Mouse (Mus musculus) limb, embryonic 13.5 days (tissue): ENCODE measurements around the gene Socs2. TPM values are rescaled to one million over a fixed set of nuclear protein-coding genes. Genes with fewer than 3 reads are reported as not detected.
A peak's percentile ranks its signal among the peaks of the same experiment; 100 is the strongest.

Experiments used
- ATAC-seq: fragments of 200-750 bp; cut with Nextera tagmentation; 2 replicates; pipeline ENCODE4 v1.8.0; 2017; ENCODE audit warnings: low read depth, moderate number of reproducible peaks, moderate TSS enrichment; ENCODE audit not compliant: low FRiP score
- H3K27ac ChIP-seq: fragments of 300-500 bp; sonication (generic); 2 replicates; pipeline ENCODE4 v1.5.1; 2015; ENCODE audit warnings: inconsistent platforms, mild to moderate bottlenecking, moderate library complexity
- H3K27me3 ChIP-seq: fragments of 300-500 bp; sonication (generic); 2 replicates; pipeline ENCODE4 v1.6.1; 2015; ENCODE audit warnings: mild to moderate bottlenecking, inconsistent platforms
- H3K36me3 ChIP-seq: fragments of 300-500 bp; sonication (generic); 2 replicates; pipeline ENCODE4 v1.6.1; 2015; ENCODE audit warnings: inconsistent platforms, mild to moderate bottlenecking, moderate library complexity
- H3K4me1 ChIP-seq: fragments of 300-500 bp; sonication (generic); 2 replicates; pipeline ENCODE4 v1.6.1; 2015; ENCODE audit warnings: inconsistent platforms
- H3K4me2 ChIP-seq: fragments of 300-500 bp; sonication (generic); replicated peaks from 2 replicates; pipeline ENCODE4 v1.6.1; 2015; ENCODE audit warnings: inconsistent platforms, mild to moderate bottlenecking, moderate library complexity
- H3K4me3 ChIP-seq: fragments of 300-500 bp; sonication (generic); 2 replicates; pipeline ENCODE4 v1.5.1; 2015; ENCODE audit warnings: moderate library complexity, mild to moderate bottlenecking, inconsistent platforms
- H3K9ac ChIP-seq: fragments of 300-500 bp; sonication (generic); 2 replicates; pipeline ENCODE4 v1.6.1; 2015; ENCODE audit warnings: mild to moderate bottlenecking, inconsistent platforms
- H3K9me3 ChIP-seq: fragments of 300-500 bp; sonication (generic); 2 replicates; pipeline ENCODE4 v1.6.1; 2016; ENCODE audit warnings: inconsistent platforms
- WGBS: fragments of 180-500 bp; shearing (Covaris S2); methylation state at CpG from one replicate; pipeline ENCODE4 v1.1.7; 2015; 5-methylcytosine and 5-hydroxymethylcytosine counted together
- polyA plus RNA-seq: library from polyadenylated mRNA; unstranded; fragments of >200 nt; fragmentation: Nextera tagmentation; extraction: Ambion mirVana; gene quantifications from 2 replicates; pipeline ENCODE4 v1.2.1, GENCODE M21; 2015

Socs2 gene
- 72.7 and 88.6 TPM in 2 replicates for polyA plus RNA-seq

- H3K27me3 ChIP-seq: peaks cover 2% of the 10 kb centered on the region; the same call in 1 of the 2 replicates
- H3K9me3 ChIP-seq: no peaks in the 10 kb centered on the region
- H3K36me3 ChIP-seq: no peaks in the 10 kb centered on the region
- under 1% methylated on average over 66 of the region's 66 CpGs for WGBS
- ATAC-seq: peak; percentile 87
- peak within 1 kb of the TSS; percentile 96 for H3K4me2 ChIP-seq
- peak within 1 kb of the TSS; percentile 86 for H3K9ac ChIP-seq
- H3K4me3 ChIP-seq: peak within 1 kb of the TSS; percentile 81
- peak within 1 kb of the TSS; percentile 93 for H3K27ac ChIP-seq
- H3K4me1 ChIP-seq: peaks cover 29% of the 10 kb centered on the region
These were observed at the start of gene Socs2 for GRCm38 (mm10) chr10:95416685-95417495. TSS of gene Socs2 (minus strand) at chr10:95417180.

DNA sequence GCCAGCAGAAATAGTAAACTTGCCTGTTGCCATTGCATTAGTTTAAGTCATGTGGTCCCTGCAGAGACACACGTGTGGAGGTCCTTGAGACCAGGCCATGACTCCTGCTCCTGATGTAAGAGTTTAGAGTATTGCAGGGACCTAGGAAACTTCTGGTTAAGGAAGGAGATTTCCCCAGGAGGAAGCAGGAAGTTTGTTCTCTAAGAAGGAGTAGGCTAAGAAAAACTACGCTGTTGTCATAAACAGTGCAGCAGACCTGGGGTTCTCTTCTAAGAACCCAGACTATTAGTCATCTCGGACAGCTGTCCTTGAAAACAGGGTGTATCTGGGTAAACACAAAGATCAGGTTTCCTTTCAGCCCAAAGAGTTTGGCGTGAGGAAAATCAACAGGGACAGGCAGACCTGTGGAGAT is 48.5 kb upstream of the Socs2 start:
- Histone ChIP-seq H3K4me1 (no peaks in the 10 kb centered on the region), H3K9ac (no peak overlapping the region), H3K9me3 (no peaks in the 10 kb centered on the region), H3K4me2 (no peak overlapping the region), H3K27ac (no peak overlapping the region), H3K27me3 (no peaks in the 10 kb centered on the region), H3K36me3 (no peaks in the 10 kb centered on the region), H3K4me3 (no peak overlapping the region)
- no peak for ATAC-seq
- 43% methylated on average over 4 of the region's 4 CpGs for whole genome bisulfite sequencing

DNA sequence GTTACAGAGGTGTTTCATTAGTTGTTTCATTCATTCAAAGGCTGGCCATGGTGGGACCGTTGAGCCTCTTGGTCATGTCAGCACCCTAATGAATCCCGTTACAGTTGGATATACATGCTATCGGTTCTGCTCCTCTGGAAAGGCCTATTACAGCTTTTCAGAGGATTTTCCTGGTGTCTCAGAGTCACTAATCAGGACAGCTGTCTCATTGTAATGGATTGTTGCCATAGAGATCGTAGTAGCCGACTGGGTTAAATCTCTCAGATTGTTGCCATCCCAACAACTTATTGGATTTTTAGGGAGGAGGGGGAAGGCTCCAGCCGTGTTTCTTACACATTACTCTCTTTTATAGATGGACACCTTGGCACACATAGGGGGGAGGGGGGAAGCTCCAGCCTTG is 47.5 kb upstream of the Socs2 start:
- Histone ChIP-seq H3K4me2 (no peak overlapping the region), H3K36me3 (no peaks in the 10 kb centered on the region), H3K9me3 (no peaks in the 10 kb centered on the region), H3K4me3 (no peak overlapping the region), H3K4me1 (no peaks in the 10 kb centered on the region), H3K27ac (no peak overlapping the region), H3K9ac (no peak overlapping the region), H3K27me3 (no peaks in the 10 kb centered on the region)
- ATAC-seq: no peak
- 44% methylated on average over 6 of the region's 6 CpGs for WGBS

- ATAC-seq: no peak
- WGBS: 67% methylated on average over 1 of the region's 1 CpGs
- Histone ChIP-seq H3K27ac (no peak overlapping the region), H3K4me3 (no peak overlapping the region), H3K9me3 (no peaks in the 10 kb centered on the region), H3K27me3 (no peaks in the 10 kb centered on the region), H3K9ac (no peak overlapping the region), H3K4me2 (no peak overlapping the region), H3K4me1 (no peaks in the 10 kb centered on the region), H3K36me3 (no peaks in the 10 kb centered on the region)
These were observed 45.3 kb upstream of the Socs2 start for GRCm38 (mm10) chr10:95462231-95462630.

GRCm38 (mm10) chr10:95461053-95461553 is 44.1 kb upstream of the Socs2 start:
- no peak overlapping the region for H3K27ac ChIP-seq
- WGBS: 71% methylated on average over 4 of the region's 4 CpGs
- no peaks in the 10 kb centered on the region for H3K9me3 ChIP-seq
- H3K36me3 ChIP-seq: no peaks in the 10 kb centered on the region
- no peaks in the 10 kb centered on the region for H3K27me3 ChIP-seq
- H3K4me3 ChIP-seq: no peak overlapping the region
- no peaks in the 10 kb centered on the region for H3K4me1 ChIP-seq
- H3K4me2 ChIP-seq: no peak overlapping the region
- no peak overlapping the region for H3K9ac ChIP-seq
- ATAC-seq: no peak

DNA sequence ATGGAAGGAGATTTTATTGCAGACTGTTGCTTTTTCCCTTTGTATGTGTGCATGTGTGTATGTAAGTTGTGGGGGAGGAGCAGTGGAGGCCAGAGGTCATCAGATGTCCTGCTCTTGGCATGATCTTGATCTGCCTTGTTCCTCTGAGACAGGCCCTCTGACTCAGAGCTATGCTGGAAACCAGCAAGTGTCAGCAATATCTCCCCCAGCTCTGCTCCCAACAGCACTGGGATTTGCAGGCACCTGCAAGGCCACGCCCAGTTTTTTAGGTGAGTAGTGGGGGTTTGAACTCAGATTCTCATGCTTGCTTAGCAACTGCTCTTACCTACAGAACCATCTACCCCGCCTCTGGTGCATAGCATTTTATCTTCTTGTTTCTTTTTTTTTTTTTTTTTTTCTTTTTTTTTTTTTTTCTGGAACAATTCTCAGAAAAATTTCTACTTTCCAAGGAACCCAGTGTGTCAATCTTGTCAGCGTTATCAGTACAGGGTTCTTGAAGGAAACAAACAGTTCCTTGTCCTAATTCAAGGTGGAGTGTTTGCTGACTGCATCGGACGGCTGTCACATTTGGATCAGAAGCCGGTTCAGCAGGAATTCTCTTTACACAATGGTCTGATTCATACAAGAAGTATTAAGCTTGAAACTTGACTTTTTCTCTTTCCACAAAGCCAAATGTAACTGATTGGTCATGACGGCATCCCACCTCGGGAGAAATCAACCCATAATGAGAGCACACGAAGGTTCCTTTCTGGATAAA is 41.2 kb upstream of the Socs2 start:
- Histone ChIP-seq H3K4me2 (no peak overlapping the region), H3K4me1 (no peaks in the 10 kb centered on the region), H3K4me3 (no peak overlapping the region), H3K27me3 (no peaks in the 10 kb centered on the region), H3K9ac (no peak overlapping the region), H3K36me3 (no peaks in the 10 kb centered on the region), H3K9me3 (no peaks in the 10 kb centered on the region), H3K27ac (no peak overlapping the region)
- 82% methylated on average over 9 of the region's 9 CpGs for WGBS
- no peak for ATAC-seq

- Histone ChIP-seq H3K4me3 (no peak overlapping the region), H3K27me3 (no peaks in the 10 kb centered on the region), H3K27ac (no peak overlapping the region), H3K9ac (no peak overlapping the region), H3K36me3 (no peaks in the 10 kb centered on the region), H3K9me3 (no peaks in the 10 kb centered on the region), H3K4me2 (no peak overlapping the region), H3K4me1 (no peaks in the 10 kb centered on the region)
- WGBS: 84% methylated on average over 8 of the region's 8 CpGs
- ATAC-seq: no peak
These were observed 40.5 kb upstream of the Socs2 start for GRCm38 (mm10) chr10:95457367-95458049.

GRCm38 (mm10) chr10:95456103-95456502 is 39.1 kb upstream of the Socs2 start:
- no peak for ATAC-seq
- 54% methylated on average over 2 of the region's 2 CpGs for WGBS
- H3K27ac ChIP-seq: no peak overlapping the region
- H3K4me2 ChIP-seq: no peak overlapping the region
- H3K4me3 ChIP-seq: no peak overlapping the region
- H3K36me3 ChIP-seq: no peaks in the 10 kb centered on the region
- H3K4me1 ChIP-seq: no peaks in the 10 kb centered on the region
- H3K9ac ChIP-seq: no peak overlapping the region
- no peaks in the 10 kb centered on the region for H3K27me3 ChIP-seq
- no peaks in the 10 kb centered on the region for H3K9me3 ChIP-seq

DNA sequence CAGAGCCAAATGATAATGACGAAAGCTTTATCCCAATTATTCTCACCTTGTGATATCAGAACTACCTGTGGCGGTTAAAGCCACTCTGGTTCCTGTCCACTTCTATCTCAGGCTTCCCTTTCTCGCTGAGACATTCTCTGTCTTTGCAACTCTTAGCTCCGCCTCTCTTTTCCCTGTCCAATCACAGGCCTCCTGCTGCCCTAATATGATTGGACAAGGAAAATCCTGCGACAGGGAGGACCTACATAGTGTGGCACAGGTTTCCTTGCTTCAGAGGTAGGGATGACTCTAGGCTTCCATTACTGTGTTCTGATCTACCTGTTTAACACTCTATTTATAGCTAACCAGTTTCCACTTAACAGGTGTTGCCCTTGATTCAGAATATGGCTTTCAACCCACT is 36.3 kb upstream of the Socs2 start:
- no peak overlapping the region for H3K27ac ChIP-seq
- no peak for ATAC-seq
- WGBS: 82% methylated on average over 5 of the region's 5 CpGs

DNA sequence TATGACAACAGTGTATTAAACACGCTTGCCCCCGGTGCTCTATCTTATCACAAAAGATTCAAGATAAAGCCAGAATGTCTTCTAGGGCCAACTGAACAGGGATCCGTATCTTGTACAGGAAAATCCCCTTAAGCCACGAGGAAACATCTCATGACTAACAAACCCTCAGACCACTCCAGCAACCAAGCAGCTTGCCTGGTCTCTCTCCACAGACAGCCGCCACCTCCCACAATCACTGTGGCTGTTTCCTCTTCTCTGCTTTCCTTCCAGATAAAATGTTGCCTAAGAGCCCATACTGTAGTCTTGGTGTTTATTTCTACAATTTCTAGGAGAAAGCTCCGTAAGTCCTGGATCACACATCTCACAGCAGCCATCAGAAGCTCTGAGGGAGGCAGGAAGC is 32.1 kb upstream of the Socs2 start:
- Histone ChIP-seq H3K4me2 (no peak overlapping the region), H3K27me3 (no peaks in the 10 kb centered on the region), H3K4me3 (no peak overlapping the region), H3K9ac (no peak overlapping the region), H3K9me3 (no peaks in the 10 kb centered on the region), H3K27ac (no peak overlapping the region), H3K4me1 (no peaks in the 10 kb centered on the region), H3K36me3 (no peaks in the 10 kb centered on the region)
- 89% methylated on average over 6 of the region's 6 CpGs for WGBS
- ATAC-seq: no peak

More for the DNA sequence above, 36.3 kb upstream of the Socs2 start:
- Histone ChIP-seq H3K36me3 (no peaks in the 10 kb centered on the region), H3K9me3 (no peaks in the 10 kb centered on the region), H3K27me3 (no peaks in the 10 kb centered on the region), H3K4me2 (no peak overlapping the region), H3K4me3 (no peak overlapping the region), H3K9ac (no peak overlapping the region), H3K4me1 (no peaks in the 10 kb centered on the region)

GRCm38 (mm10) chr10:95447954-95448353 is 31.0 kb upstream of the Socs2 start:
- whole genome bisulfite sequencing: 96% methylated on average over 16 of the region's 16 CpGs
- no peaks in the 10 kb centered on the region for H3K36me3 ChIP-seq
- no peak overlapping the region for H3K4me2 ChIP-seq
- no peak overlapping the region for H3K27ac ChIP-seq
- no peaks in the 10 kb centered on the region for H3K9me3 ChIP-seq
- H3K9ac ChIP-seq: no peak overlapping the region
- H3K27me3 ChIP-seq: no peaks in the 10 kb centered on the region
- no peaks in the 10 kb centered on the region for H3K4me1 ChIP-seq
- no peak overlapping the region for H3K4me3 ChIP-seq
- no peak for ATAC-seq
